Mouse (Mus musculus) midbrain, embryonic 15.5 days (tissue): ENCODE data around the gene Gm11983. TPM values are rescaled to one million over a fixed set of nuclear protein-coding genes. Genes with fewer than 3 reads are reported as not detected.
"Not testable (repeated sequence)": the region's sequence is repeated elsewhere in the genome, so short reads cannot be mapped to it uniquely, and the experiment has no call there.

Experiments used
- ATAC-seq: fragments of 200-750 bp; cut with Nextera tagmentation; replicated peaks from 2 replicates; pipeline ENCODE4 v1.8.0; 2017; ENCODE audit warnings: moderate TSS enrichment
- H3K27ac ChIP-seq: fragments of 300-500 bp; sonication (generic); 2 replicates; pipeline ENCODE4 v1.5.1; 2015; ENCODE audit warnings: mild to moderate bottlenecking, inconsistent platforms
- H3K27me3 ChIP-seq: fragments of 300-500 bp; sonication (generic); replicated peaks from 2 replicates; pipeline ENCODE4 v1.6.1; 2015; ENCODE audit warnings: inconsistent platforms
- H3K36me3 ChIP-seq: fragments of 300-500 bp; sonication (generic); replicated peaks from 2 replicates; pipeline ENCODE4 v1.6.1; 2015; ENCODE audit warnings: inconsistent platforms
- H3K4me1 ChIP-seq: fragments of 300-500 bp; sonication (generic); 2 replicates; pipeline ENCODE4 v1.6.1; 2015; ENCODE audit warnings: inconsistent platforms
- H3K4me2 ChIP-seq: fragments of 300-500 bp; sonication (generic); 2 replicates; pipeline ENCODE4 v1.6.1; 2015; ENCODE audit warnings: inconsistent platforms, mild to moderate bottlenecking, moderate library complexity
- H3K4me3 ChIP-seq: fragments of 300-500 bp; sonication (generic); 2 replicates; pipeline ENCODE4 v1.5.1; 2015; ENCODE audit warnings: mild to moderate bottlenecking, inconsistent platforms
- H3K9ac ChIP-seq: fragments of 300-500 bp; sonication (generic); 2 replicates; pipeline ENCODE4 v1.6.1; 2015; ENCODE audit warnings: mild to moderate bottlenecking, inconsistent platforms
- H3K9me3 ChIP-seq: fragments of 300-500 bp; sonication (generic); 2 replicates; pipeline ENCODE4 v1.6.1; 2016; ENCODE audit warnings: inconsistent platforms
- WGBS: fragments of 180-500 bp; shearing (Covaris S2); methylation state at CpG from one replicate; pipeline ENCODE4 v1.1.7; 2015; ENCODE audit warnings: mixed read lengths; 5-methylcytosine and 5-hydroxymethylcytosine counted together
- polyA plus RNA-seq: library from polyadenylated mRNA; unstranded; fragments of >200 nt; fragmentation: Nextera tagmentation; extraction: Ambion mirVana; gene quantifications from 2 replicates; pipeline ENCODE4 v1.2.1, GENCODE M21; 2015

Gene Gm11983
- not detected in 2 replicates for polyA plus RNA-seq

GRCm38 (mm10) chr11:6837554-6837953, at the start of gene Gm11983:
TSS of gene Gm11983 (minus strand) at chr11:6837654.
- Histone ChIP-seq H3K27me3 (no peaks in the 10 kb centered on the region), H3K4me1 (no peaks in the 10 kb centered on the region), H3K9me3 (no peaks in the 10 kb centered on the region), H3K4me3 (no peak within 1 kb of the TSS), H3K4me2 (no peak within 1 kb of the TSS), H3K36me3 (no peaks in the 10 kb centered on the region), H3K27ac (no peak within 1 kb of the TSS), H3K9ac (no peak within 1 kb of the TSS)
- WGBS = 91% methylated on average over 1 of the region's 1 CpGs
- no peak for ATAC-seq

DNA sequence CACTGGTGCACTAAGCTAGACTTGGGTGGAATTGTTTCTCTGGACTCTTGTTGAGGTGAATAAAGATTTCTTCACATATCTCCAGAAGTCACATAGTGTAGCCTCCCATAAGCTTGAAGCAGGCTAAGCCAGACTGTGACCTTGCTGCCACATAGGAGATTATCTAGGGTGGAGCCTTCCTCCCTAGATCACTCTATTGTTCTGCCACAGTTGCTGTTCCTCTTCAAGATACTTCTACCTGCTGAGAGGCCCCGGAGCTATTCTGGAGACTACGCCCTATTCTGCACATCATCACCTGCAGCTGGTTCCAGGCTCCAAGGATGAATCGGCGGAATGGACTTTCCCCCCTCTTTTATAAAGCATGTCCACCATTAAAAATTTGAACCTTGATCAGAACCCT, 45.6 kb upstream of the Gm11983 start:
- WGBS = 95% methylated on average over 4 of the region's 4 CpGs
- not testable (repeated sequence) for H3K9ac ChIP-seq, ATAC-seq

DNA sequence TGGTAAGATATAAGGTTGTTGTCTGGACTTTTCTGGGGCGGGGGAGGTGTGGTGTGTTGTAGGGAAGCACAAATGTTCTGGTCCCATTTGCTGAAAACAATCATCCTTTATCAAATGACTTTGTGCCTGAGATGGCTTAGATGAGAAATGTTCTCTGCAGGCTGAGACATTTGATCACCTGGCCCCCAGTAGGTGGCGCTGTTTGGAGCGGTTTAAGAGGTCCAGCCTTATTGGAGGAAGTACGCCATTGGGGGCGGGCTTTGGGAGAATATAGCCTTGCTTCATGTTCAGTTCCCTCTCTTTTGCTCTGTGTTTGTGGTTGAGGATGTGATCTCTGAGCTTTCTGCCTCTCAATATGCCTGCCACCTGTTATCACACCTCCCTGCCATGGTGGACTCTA, 44.2 kb upstream of the Gm11983 start:
- no peaks in the 10 kb centered on the region for H3K9me3 ChIP-seq
- 48% methylated on average over 5 of the region's 5 CpGs for WGBS
- ATAC-seq = no peak
- H3K27ac ChIP-seq = no peak overlapping the region
- H3K4me2 ChIP-seq = no peak overlapping the region
- H3K36me3 ChIP-seq = no peaks in the 10 kb centered on the region
- H3K9ac ChIP-seq = no peak overlapping the region
- H3K4me1 ChIP-seq = no peaks in the 10 kb centered on the region
- H3K4me3 ChIP-seq = no peak overlapping the region
- H3K27me3 ChIP-seq = no peaks in the 10 kb centered on the region

More for the DNA sequence above, 45.6 kb upstream of the Gm11983 start:
- not testable (repeated sequence) for H3K27me3 ChIP-seq, H3K9me3 ChIP-seq, H3K36me3 ChIP-seq, H3K4me3 ChIP-seq, H3K27ac ChIP-seq, H3K4me2 ChIP-seq, H3K4me1 ChIP-seq

DNA sequence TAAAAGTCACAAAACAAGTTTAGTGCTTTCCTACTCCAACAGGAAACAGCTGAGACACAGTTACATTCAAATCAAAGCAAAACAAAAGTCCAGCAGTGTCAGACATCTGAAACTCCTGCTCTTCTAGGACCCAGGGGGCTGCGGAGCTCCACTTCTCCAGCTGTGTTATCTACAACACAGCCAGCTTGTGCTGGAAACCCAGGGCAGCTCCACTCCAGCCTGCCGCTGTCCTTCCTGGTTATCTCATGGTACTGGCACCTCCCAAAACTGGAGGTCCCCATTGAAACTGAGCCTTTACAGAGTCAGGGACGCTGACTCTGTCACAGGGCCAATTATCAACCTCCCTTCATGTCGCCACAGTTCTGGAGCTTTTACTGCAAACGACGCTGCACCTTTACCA, 40.3 kb upstream of the Gm11983 start:
- WGBS = 84% methylated on average over 6 of the region's 6 CpGs
- no peaks in the 10 kb centered on the region for H3K27me3 ChIP-seq

GRCm38 (mm10) chr11:6870947-6871346, 33.5 kb upstream of the Gm11983 start:
- Histone ChIP-seq H3K9me3 (no peaks in the 10 kb centered on the region), H3K9ac (no peak overlapping the region), H3K4me3 (no peak overlapping the region), H3K36me3 (no peaks in the 10 kb centered on the region), H3K4me2 (no peak overlapping the region), H3K27ac (no peak overlapping the region), H3K27me3 (no peaks in the 10 kb centered on the region), H3K4me1 (no peaks in the 10 kb centered on the region)
- WGBS = 90% methylated on average over 1 of the region's 1 CpGs
- ATAC-seq = no peak

More for the DNA sequence above, 40.3 kb upstream of the Gm11983 start:
- no peak for ATAC-seq
- Histone ChIP-seq H3K9ac (no peak overlapping the region), H3K4me1 (no peaks in the 10 kb centered on the region), H3K27ac (no peak overlapping the region), H3K4me2 (no peak overlapping the region), H3K9me3 (no peaks in the 10 kb centered on the region), H3K4me3 (no peak overlapping the region), H3K36me3 (no peaks in the 10 kb centered on the region)

GRCm38 (mm10) chr11:6865536-6865935, 28.1 kb upstream of the Gm11983 start:
- Histone ChIP-seq H3K27me3 (no peaks in the 10 kb centered on the region), H3K9ac (no peak overlapping the region), H3K36me3 (no peaks in the 10 kb centered on the region), H3K9me3 (no peaks in the 10 kb centered on the region), H3K4me3 (no peak overlapping the region), H3K4me1 (peaks cover 1% of the 10 kb centered on the region; the same call in 1 of the 2 replicates), H3K4me2 (no peak overlapping the region), H3K27ac (no peak overlapping the region)
- 81% methylated on average over 3 of the region's 3 CpGs for WGBS
- ATAC-seq = no peak

GRCm38 (mm10) chr11:6862185-6862584, 24.7 kb upstream of the Gm11983 start:
- ATAC-seq = no peak
- Histone ChIP-seq H3K36me3 (no peaks in the 10 kb centered on the region), H3K4me1 (peaks cover 14% of the 10 kb centered on the region), H3K9ac (no peak overlapping the region), H3K27me3 (no peaks in the 10 kb centered on the region), H3K4me2 (no peak overlapping the region), H3K27ac (no peak overlapping the region), H3K9me3 (no peaks in the 10 kb centered on the region), H3K4me3 (no peak overlapping the region)
- 87% methylated on average over 3 of the region's 3 CpGs for WGBS

DNA sequence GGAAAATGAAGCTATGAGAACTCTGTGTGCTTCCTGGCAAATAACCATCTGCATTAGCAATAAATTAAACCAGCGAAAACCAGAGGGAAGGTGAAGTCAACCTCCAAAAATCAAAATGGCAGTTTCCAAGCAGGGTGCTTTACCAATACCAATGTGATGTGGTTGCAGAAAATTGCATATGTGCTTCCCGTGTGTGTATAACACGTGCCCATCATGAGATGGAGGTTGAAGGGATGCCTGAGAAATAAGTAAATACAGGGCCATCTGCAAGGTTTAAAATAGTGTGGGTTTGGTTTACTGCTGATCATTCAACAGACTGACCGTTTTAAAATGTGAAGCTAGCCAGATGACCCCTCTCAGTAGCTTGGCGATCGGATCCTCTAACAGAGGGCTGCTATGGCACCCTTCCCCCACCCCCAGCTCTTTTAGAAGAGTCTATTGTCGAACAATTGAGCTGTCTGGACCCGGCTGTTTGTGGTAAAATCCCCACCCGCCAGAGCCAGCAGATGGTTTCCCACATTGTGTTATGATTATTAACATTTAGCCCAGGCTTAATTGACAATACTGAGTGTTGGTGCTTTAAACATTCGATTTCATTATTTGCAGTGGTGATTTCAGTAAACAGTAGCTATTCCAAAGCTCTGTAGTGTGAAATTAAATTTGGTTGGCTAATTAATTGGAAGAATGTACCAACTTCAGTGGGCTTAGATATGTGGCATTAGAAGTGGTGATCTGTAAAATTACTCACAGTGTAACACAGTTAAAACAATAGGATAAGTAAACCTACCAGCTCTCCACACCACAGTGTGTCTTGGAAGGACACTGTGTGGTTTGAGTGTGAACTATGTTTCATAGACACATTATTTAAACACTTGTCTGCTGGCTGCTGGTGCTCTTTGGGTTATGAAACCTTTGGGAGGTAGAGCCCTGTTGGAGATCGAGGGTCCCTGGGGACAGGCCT, 22.7 kb upstream of the Gm11983 start:
- H3K4me2 ChIP-seq = no peak overlapping the region
- ATAC-seq = peak; percentile 85
- WGBS = 21% methylated on average over 11 of the region's 11 CpGs

GRCm38 (mm10) chr11:6859096-6859495, 21.6 kb upstream of the Gm11983 start:
- no peak overlapping the region for H3K27ac ChIP-seq
- H3K36me3 ChIP-seq = no peaks in the 10 kb centered on the region
- whole genome bisulfite sequencing = 92% methylated on average over 8 of the region's 8 CpGs
- H3K9me3 ChIP-seq = no peaks in the 10 kb centered on the region
- peak; percentile 19; the same call in 1 of the 2 replicates for ATAC-seq
- peaks cover 14% of the 10 kb centered on the region for H3K4me1 ChIP-seq
- H3K4me3 ChIP-seq = no peak overlapping the region
- no peak overlapping the region for H3K4me2 ChIP-seq
- H3K27me3 ChIP-seq = no peaks in the 10 kb centered on the region
- H3K9ac ChIP-seq = no peak overlapping the region

More for the DNA sequence above, 22.7 kb upstream of the Gm11983 start:
- Histone ChIP-seq H3K27ac (no peak overlapping the region), H3K4me1 (peaks cover 14% of the 10 kb centered on the region), H3K36me3 (no peaks in the 10 kb centered on the region), H3K27me3 (no peaks in the 10 kb centered on the region), H3K9me3 (no peaks in the 10 kb centered on the region), H3K4me3 (no peak overlapping the region), H3K9ac (no peak overlapping the region)

GRCm38 (mm10) chr11:6855942-6856341, 18.5 kb upstream of the Gm11983 start:
- no peaks in the 10 kb centered on the region for H3K9me3 ChIP-seq
- no peak for ATAC-seq
- no peak overlapping the region for H3K27ac ChIP-seq
- no peaks in the 10 kb centered on the region for H3K36me3 ChIP-seq
- H3K4me2 ChIP-seq = no peak overlapping the region
- H3K4me3 ChIP-seq = no peak overlapping the region
- H3K9ac ChIP-seq = no peak overlapping the region
- no peaks in the 10 kb centered on the region for H3K27me3 ChIP-seq
- H3K4me1 ChIP-seq = peaks cover 14% of the 10 kb centered on the region
- WGBS = 90% methylated on average over 3 of the region's 3 CpGs

DNA sequence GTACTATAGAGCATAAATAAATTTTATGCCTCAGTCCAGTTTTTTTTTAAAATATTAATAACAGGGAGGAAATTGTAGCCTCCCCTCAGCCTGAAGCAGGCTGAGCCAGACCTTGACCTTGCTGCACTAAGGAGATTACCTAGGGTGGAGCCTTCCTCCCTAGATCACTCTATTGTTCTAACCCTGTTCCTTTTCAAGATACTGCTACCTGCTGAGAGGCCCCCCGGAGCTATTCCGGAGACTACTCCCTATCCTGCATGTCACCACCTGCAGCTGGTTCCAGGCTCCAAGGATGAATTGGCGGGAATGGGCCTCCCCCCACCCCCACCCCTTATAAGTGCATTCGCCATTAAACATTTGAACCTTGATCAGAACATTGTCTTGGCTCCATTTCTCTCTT, 15.9 kb upstream of the Gm11983 start:
- not testable (repeated sequence) for H3K9me3 ChIP-seq, H3K4me2 ChIP-seq, H3K27me3 ChIP-seq, H3K36me3 ChIP-seq, ATAC-seq, H3K4me1 ChIP-seq, H3K4me3 ChIP-seq, H3K9ac ChIP-seq, H3K27ac ChIP-seq
- WGBS = 86% methylated on average over 4 of the region's 4 CpGs

DNA sequence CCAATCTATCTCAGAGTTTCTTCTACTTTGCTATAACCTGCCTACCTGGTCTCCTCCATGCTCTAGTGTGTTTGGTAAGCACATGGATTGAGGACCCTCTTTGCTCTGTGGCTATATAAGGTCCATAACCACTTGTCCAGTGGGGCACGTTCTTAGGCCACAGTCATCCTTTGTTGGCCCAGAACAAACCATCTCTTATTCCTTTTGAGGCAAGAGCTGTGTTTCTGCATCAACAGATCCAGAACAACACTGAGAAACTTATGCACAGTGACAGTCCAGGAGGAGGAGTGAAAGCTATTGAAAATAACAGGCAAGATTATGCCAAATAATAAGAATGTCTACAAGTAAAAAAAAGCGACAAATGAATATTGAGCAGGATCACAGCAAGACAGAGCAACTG, 6.4 kb upstream of the Gm11983 start:
- H3K27me3 ChIP-seq = no peaks in the 10 kb centered on the region
- no peak for ATAC-seq
- no peaks in the 10 kb centered on the region for H3K4me1 ChIP-seq
- 70% methylated on average over 2 of the region's 2 CpGs for WGBS
- H3K4me3 ChIP-seq = no peak overlapping the region
- H3K36me3 ChIP-seq = no peaks in the 10 kb centered on the region
- H3K4me2 ChIP-seq = no peak overlapping the region
- H3K27ac ChIP-seq = no peak overlapping the region
- no peaks in the 10 kb centered on the region for H3K9me3 ChIP-seq
- H3K9ac ChIP-seq = no peak overlapping the region

GRCm38 (mm10) chr11:6842160-6842559, 4.7 kb upstream of the Gm11983 start:
- Histone ChIP-seq H3K27me3 (no peaks in the 10 kb centered on the region), H3K9ac (no peak overlapping the region), H3K9me3 (no peaks in the 10 kb centered on the region), H3K4me1 (no peaks in the 10 kb centered on the region), H3K36me3 (no peaks in the 10 kb centered on the region), H3K4me2 (no peak overlapping the region), H3K27ac (no peak overlapping the region), H3K4me3 (no peak overlapping the region)
- whole genome bisulfite sequencing = 92% methylated on average over 5 of the region's 5 CpGs
- ATAC-seq = no peak
